Mouse (Mus musculus): Measurements from ENCODE around the gene Haus2. TPM values are rescaled to one million over a fixed set of nuclear protein-coding genes. Genes with fewer than 3 reads are reported as not detected.

Gene Haus2
- total RNA-seq, 2 experiments from 2014 or later: 5.7 to 8.6 TPM

- intact Hi-C loops (cut with DNase I): no loop called here
- Histone ChIP-seq H3K27ac (peak overlapping the region; percentile 20; the same call in 1 of the 2 replicates), H3K4me3 (no peak overlapping the region)
- no peak for TF ChIP-seq CTCF (IDR thresholded peaks at IDR 0.05)
- no peak for DNase-seq
Measured at GRCm38 (mm10) chr2:120575121-120575520, 34.1 kb upstream of the Haus2 start.

- no peak for DNase-seq
- H3K27ac ChIP-seq: no peak overlapping the region
- no peak for TF ChIP-seq CTCF (IDR thresholded peaks at IDR 0.05)
- intact Hi-C loops (cut with DNase I): no loop called here
- no peak overlapping the region for H3K4me3 ChIP-seq
Measured at GRCm38 (mm10) chr2:120575978-120576377, 33.2 kb upstream of the Haus2 start.

- DNase-seq: no peak
- Histone ChIP-seq H3K4me3 (no peak overlapping the region), H3K27ac (peak overlapping the region; percentile 50; the same call in 1 of the 2 replicates)
- intact Hi-C loops (cut with DNase I): no loop called here
- TF ChIP-seq CTCF (IDR thresholded peaks at IDR 0.05): no peak
Measured at GRCm38 (mm10) chr2:120577799-120578198, 31.4 kb upstream of the Haus2 start.

- Histone ChIP-seq H3K27ac (peak overlapping the region; percentile 50; the same call in 1 of the 2 replicates), H3K4me3 (no peak overlapping the region)
- TF ChIP-seq CTCF (IDR thresholded peaks at IDR 0.05): no peak
- intact Hi-C loops (cut with DNase I): no loop called here
- DNase-seq: no peak
Measured at GRCm38 (mm10) chr2:120578286-120578685, 30.9 kb upstream of the Haus2 start.

GRCm38 (mm10) chr2:120589759-120590158, 19.4 kb upstream of the Haus2 start:
- intact Hi-C loops (cut with DNase I): no loop called here
- Histone ChIP-seq H3K27ac (no peak overlapping the region), H3K4me3 (no peak overlapping the region)
- DNase-seq: no peak
- TF ChIP-seq CTCF (IDR thresholded peaks at IDR 0.05): no peak

GRCm38 (mm10) chr2:120592227-120592626, 17.0 kb upstream of the Haus2 start:
- DNase-seq: no peak
- TF ChIP-seq CTCF (IDR thresholded peaks at IDR 0.05): no peak
- no peak overlapping the region for H3K4me3 ChIP-seq
- H3K27ac ChIP-seq: no peak overlapping the region
- intact Hi-C loops (cut with DNase I): no loop called here

- DNase-seq: no peak
- Histone ChIP-seq H3K27ac (no peak overlapping the region), H3K4me3 (no peak overlapping the region)
- TF ChIP-seq CTCF (IDR thresholded peaks at IDR 0.05): no peak
- intact Hi-C loops (cut with DNase I): no loop called here
Measured at GRCm38 (mm10) chr2:120597734-120598133, 11.4 kb upstream of the Haus2 start.

GRCm38 (mm10) chr2:120599506-120599905, 9.7 kb upstream of the Haus2 start:
- intact Hi-C loops (cut with DNase I): no loop called here
- DNase-seq: no peak
- no peak overlapping the region for H3K27ac ChIP-seq
- no peak for TF ChIP-seq CTCF (IDR thresholded peaks at IDR 0.05)
- no peak overlapping the region for H3K4me3 ChIP-seq

GRCm38 (mm10) chr2:120606021-120606690, 3.0 kb upstream of the Haus2 start:
- intact Hi-C loops (cut with DNase I): loop anchor here (5.0 kb wide), 2 partner anchors 79 to 124 kb away; no protein-coding TSS in a partner anchor
- no peak overlapping the region for H3K27ac ChIP-seq
- H3K4me3 ChIP-seq: no peak overlapping the region
- TF ChIP-seq CTCF (IDR thresholded peaks at IDR 0.05): peak; percentile 54
- DNase-seq: no peak

- TF ChIP-seq CTCF (IDR thresholded peaks at IDR 0.05): no peak
- intact Hi-C loops (cut with DNase I): no loop called here
- no peak for DNase-seq
- no peak overlapping the region for H3K27ac ChIP-seq
- H3K4me3 ChIP-seq: no peak overlapping the region
Measured at GRCm38 (mm10) chr2:120616279-120617163, 7.3 kb downstream of the Haus2 start.

- Histone ChIP-seq H3K4me3 (no peak overlapping the region), H3K27ac (no peak overlapping the region)
- intact Hi-C loops (cut with DNase I): no loop called here
- TF ChIP-seq CTCF (IDR thresholded peaks at IDR 0.05): peak; percentile 38
- no peak for DNase-seq
Measured at GRCm38 (mm10) chr2:120619538-120619937, 10.4 kb downstream of the Haus2 start.

GRCm38 (mm10) chr2:120622920-120623319, 13.7 kb downstream of the Haus2 start:
- Histone ChIP-seq H3K4me3 (no peak overlapping the region), H3K27ac (no peak overlapping the region)
- no peak for TF ChIP-seq CTCF (IDR thresholded peaks at IDR 0.05)
- DNase-seq: no peak
- intact Hi-C loops (cut with DNase I): no loop called here
